Mouse (Mus musculus) leukemia stem cell, adult 10-12 weeks (primary cell): Measurements from ENCODE around the gene Etnppl. TPM values are rescaled to one million over a fixed set of nuclear protein-coding genes. Genes with fewer than 3 reads are reported as not detected.

Experiments used
- polyA plus RNA-seq: library from polyadenylated mRNA; stranded (reverse); fragments of >175 nt; gene quantifications from 2 replicates; pipeline ENCODE4 v1.2.3, GENCODE M21; 2012; ENCODE audit warnings: low replicate concordance

The Etnppl gene
- not detected in 2 replicates for polyA plus RNA-seq

DNA sequence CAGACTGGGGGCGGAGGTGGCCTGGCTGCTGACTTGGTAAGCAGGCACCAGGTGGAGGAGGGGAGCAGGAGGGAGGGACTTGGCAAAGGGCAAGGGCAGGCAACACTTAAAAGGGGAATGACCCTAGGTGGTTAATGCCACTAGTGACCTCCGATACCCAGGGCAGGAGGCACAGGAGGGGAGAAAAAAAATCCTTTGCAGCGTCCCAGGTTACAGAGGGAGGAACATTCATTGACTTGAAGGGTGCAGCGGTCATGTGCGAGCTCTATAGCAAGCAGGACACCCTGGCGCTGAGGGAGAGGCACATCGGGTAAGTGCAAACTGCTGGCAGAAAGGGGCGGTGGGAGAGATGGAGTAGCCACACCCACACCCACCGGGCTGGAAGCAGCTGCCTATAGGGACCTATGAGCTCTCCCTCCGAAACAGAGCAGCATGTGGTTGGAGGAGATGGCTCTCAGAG is at the start of gene Etnppl:
Gene Etnppl, plus strand, starts transcription at position 10 of the 460 bp plus-strand sequence.

Other genes starting within 250 kb of the Etnppl start
- 44.9 and 47.0 TPM in 2 replicates for gene Ostc, start 92.0 kb downstream of the Etnppl start, polyA plus RNA-seq
- gene Rpl34, start 113.0 kb downstream of the Etnppl start, polyA plus RNA-seq, result 54.0 and 73.8 TPM in 2 replicates